In genomic region chr1:135154011-135154410, GRCm38 (mm10) we compare ENCODE assay signal across 8 mouse cellular contexts. TPM values are rescaled to one million over a fixed set of nuclear protein-coding genes. Genes with fewer than 3 reads are reported as not detected.
A peak's percentile ranks its signal among the peaks of the same experiment; 100 is the strongest.
DNase-seq lines count a peak whose midpoint lies in the region; ATAC-seq and TF ChIP-seq lines count a peak whose summit lies in the region.

No protein-coding gene starts in this region.

- no peaks in the 10 kb centered on the region for H3K9me3 ChIP-seq in forebrain, embryonic 11.5 days (ENCODE audit: control insufficient read depth, low read length)
- H3K9me3 ChIP-seq in limb, embryonic 11.5 days (ENCODE audit: control insufficient read depth, low read length), result no peaks in the 10 kb centered on the region
- H3K9me3 ChIP-seq in neural tube, embryonic 14.5 days (ENCODE audit: control insufficient read depth, low read length), result no peaks in the 10 kb centered on the region

- H3K9ac ChIP-seq in forebrain, embryonic 11.5 days (ENCODE audit: low read length), result peak overlapping the region; percentile 57; the same call in 1 of the 2 replicates
- H3K9ac ChIP-seq in limb, embryonic 11.5 days (ENCODE audit: low read length), result peak overlapping the region; percentile 67
- peak overlapping the region; percentile 56 for H3K9ac ChIP-seq in neural tube, embryonic 14.5 days (replicated peaks; ENCODE audit: low read depth, low read length)

- ATAC-seq in forebrain, embryonic 11.5 days (replicated peaks; ENCODE audit: low FRiP score), result peak; percentile 34
- ATAC-seq in limb, embryonic 11.5 days (ENCODE audit: insufficient number of reproducible peaks, low FRiP score, low TSS enrichment, low read depth), result 0 out of 2 replicates have a peak, but pooled peaks have one; percentile 33
- ATAC-seq in neural tube, embryonic 14.5 days (ENCODE audit: low read depth), result peak; percentile 35

- peak overlapping the region; percentile 55; the same call in 1 of the 2 replicates for H3K4me3 ChIP-seq in layer of hippocampus, adult 2 months
- 0 out of 2 replicates have a peak overlapping the region, but pooled peaks have one; percentile 14 for H3K4me3 ChIP-seq in forebrain, embryonic 11.5 days (ENCODE audit: low read depth, low read length)
- peak overlapping the region; percentile 8; the same call in 1 of the 2 replicates for H3K4me3 ChIP-seq in limb, embryonic 11.5 days (ENCODE audit: low read depth, low read length)
- H3K4me3 ChIP-seq in neural tube, embryonic 14.5 days (ENCODE audit: low read depth, low read length), result no peak overlapping the region

- no peaks in the 10 kb centered on the region; the same call in 1 of the 2 replicates for H3K36me3 ChIP-seq in forebrain, embryonic 11.5 days (ENCODE audit: control insufficient read depth, insufficient read depth, low read length)
- peaks cover 4% of the 10 kb centered on the region; the same call in 1 of the 2 replicates for H3K36me3 ChIP-seq in limb, embryonic 11.5 days (ENCODE audit: control insufficient read depth, insufficient read depth, low read length)
- peaks cover 21% of the 10 kb centered on the region for H3K36me3 ChIP-seq in neural tube, embryonic 14.5 days (ENCODE audit: control insufficient read depth, insufficient read depth, low read length)

- DNase-seq in layer of hippocampus, adult 2 months (ENCODE audit: low spot score in 2 of 2), result no peak
- DNase-seq in layer of hippocampus, adult 8-10 months (ENCODE audit: low spot score in 2 of 2), result no peak
- no peak for DNase-seq in forebrain, embryonic 11.5 days (ENCODE audit: low spot score)
- DNase-seq in limb, embryonic 11.5 days (ENCODE audit: low spot score), result no peak
- no peak for DNase-seq in gastrocnemius, postnatal 4 days (ENCODE audit: low spot score in 2 of 2)
- DNase-seq in spleen, postnatal 14 days (ENCODE audit: low spot score in 2 of 2), result no peak
- no peak for DNase-seq in urinary bladder, postnatal 36 days (ENCODE audit: low spot score in 2 of 2)

- H3K4me2 ChIP-seq in forebrain, embryonic 11.5 days (ENCODE audit: low read depth, low read length, severe bottlenecking), result peak overlapping the region; percentile 34
- peak overlapping the region; percentile 44 for H3K4me2 ChIP-seq in limb, embryonic 11.5 days (ENCODE audit: low read depth, severe bottlenecking)
- peak overlapping the region; percentile 37; the same call in 1 of the 2 replicates for H3K4me2 ChIP-seq in neural tube, embryonic 14.5 days (ENCODE audit: low read depth, low read length)

- no peaks in the 10 kb centered on the region for H3K27me3 ChIP-seq in forebrain, embryonic 11.5 days (ENCODE audit: control insufficient read depth, insufficient read depth, low read length)
- no peaks in the 10 kb centered on the region for H3K27me3 ChIP-seq in limb, embryonic 11.5 days (ENCODE audit: control insufficient read depth, insufficient read depth, low read length)
- H3K27me3 ChIP-seq in neural tube, embryonic 14.5 days (ENCODE audit: control insufficient read depth, insufficient read depth, low read length), result no peaks in the 10 kb centered on the region

- WGBS in forebrain, embryonic 11.5 days, result 12% methylated on average over 11 of the region's 13 CpGs
- 18% methylated on average over 11 of the region's 13 CpGs for WGBS in limb, embryonic 11.5 days
- WGBS in neural tube, embryonic 14.5 days, result 18% methylated on average over 13 of the region's 13 CpGs

- peak overlapping the region; percentile 93 for H3K27ac ChIP-seq in layer of hippocampus, adult 2 months
- H3K27ac ChIP-seq in forebrain, embryonic 11.5 days (ENCODE audit: low read depth, low read length), result peak overlapping the region; percentile 70; the same call in 1 of the 2 replicates
- peak overlapping the region; percentile 81 for H3K27ac ChIP-seq in limb, embryonic 11.5 days (replicated peaks; ENCODE audit: low read depth, low read length)
- peak overlapping the region; percentile 94 for H3K27ac ChIP-seq in neural tube, embryonic 14.5 days (ENCODE audit: low read depth, low read length)

- peaks cover 6% of the 10 kb centered on the region for H3K4me1 ChIP-seq in forebrain, embryonic 11.5 days (replicated peaks; ENCODE audit: control insufficient read depth, insufficient read depth, low read length)
- peaks cover 11% of the 10 kb centered on the region for H3K4me1 ChIP-seq in limb, embryonic 11.5 days (ENCODE audit: control insufficient read depth, insufficient read depth, low read length)
- H3K4me1 ChIP-seq in neural tube, embryonic 14.5 days (ENCODE audit: control insufficient read depth, insufficient read depth, low read length), result peaks cover 22% of the 10 kb centered on the region

- TF ChIP-seq CTCF in layer of hippocampus, adult 2 months (conservative IDR thresholded peaks at IDR 0.05), result no peak

RNA-seq across cellular contexts. Expression of gene Arl8a, which starts 7.4 kb away (rescaled TPM):
- 100 to 1,000 TPM; 247 to 258 TPM for total RNA-seq in layer of hippocampus, adult 2 months (2021)
- 100 to 1,000 TPM; 251 to 262 (median 254) TPM for total RNA-seq in layer of hippocampus, adult 8-10 months (2022)
- polyA plus RNA-seq in forebrain, embryonic 11.5 days (2014; fragmentation: Nextera tagmentation; extraction: Ambion mirVana), result 67.9 and 73.5 TPM in 2 replicates
- 40.8 and 44.9 TPM in 2 replicates for polyA plus RNA-seq in limb, embryonic 11.5 days (2014; fragmentation: Nextera tagmentation; extraction: Ambion mirVana)
- polyA plus RNA-seq in neural tube, embryonic 14.5 days (2014; fragmentation: Nextera tagmentation; extraction: Ambion mirVana), result 335 and 370 TPM in 2 replicates
- 10 to 100 TPM; 49.9 to 50.9 TPM for total RNA-seq in gastrocnemius, postnatal 4 days (2021)

RNA-seq across cellular contexts. Expression of gene Gpr37l1, which starts 13.5 kb away (rescaled TPM):
- 100 to 1,000 TPM; 193 to 194 TPM for total RNA-seq in layer of hippocampus, adult 2 months (2021)
- total RNA-seq in layer of hippocampus, adult 8-10 months (2022), result 100 to 1,000 TPM; 184 to 257 (median 204) TPM
- not detected in 2 replicates for polyA plus RNA-seq in forebrain, embryonic 11.5 days (2014; fragmentation: Nextera tagmentation; extraction: Ambion mirVana)
- polyA plus RNA-seq in limb, embryonic 11.5 days (2014; fragmentation: Nextera tagmentation; extraction: Ambion mirVana), result 0.12 TPM in 1 of 2 replicates, not detected in the other
- polyA plus RNA-seq in neural tube, embryonic 14.5 days (2014; fragmentation: Nextera tagmentation; extraction: Ambion mirVana), result 0.94 and 0.95 TPM in 2 replicates
- 1 to 10 TPM; 1.3 to 1.7 TPM for total RNA-seq in gastrocnemius, postnatal 4 days (2021)

RNA-seq across cellular contexts. Expression of gene Ptpn7, which starts 21.5 kb away (rescaled TPM):
- not detected for total RNA-seq in layer of hippocampus, adult 2 months (2021)
- total RNA-seq in layer of hippocampus, adult 8-10 months (2022), result under 1 TPM in 2 of 4 experiments, not detected in 2; 0.16 to 0.34 TPM
- polyA plus RNA-seq in forebrain, embryonic 11.5 days (2014; fragmentation: Nextera tagmentation; extraction: Ambion mirVana), result 1.8 TPM in 2 replicates
- 1.3 TPM in 2 replicates for polyA plus RNA-seq in limb, embryonic 11.5 days (2014; fragmentation: Nextera tagmentation; extraction: Ambion mirVana)
- polyA plus RNA-seq in neural tube, embryonic 14.5 days (2014; fragmentation: Nextera tagmentation; extraction: Ambion mirVana), result 0.15 and 0.58 TPM in 2 replicates
- 1 to 10 TPM; 1.1 to 1.4 TPM for total RNA-seq in gastrocnemius, postnatal 4 days (2021)

RNA-seq across cellular contexts. Expression of gene Lgr6, which starts 48.9 kb away (rescaled TPM):
- total RNA-seq in layer of hippocampus, adult 2 months (2021), result 1 to 10 TPM; 2.4 TPM
- 1 to 10 TPM; 1.4 to 2.2 (median 1.9) TPM for total RNA-seq in layer of hippocampus, adult 8-10 months (2022)
- 0.17 and 0.32 TPM in 2 replicates for polyA plus RNA-seq in forebrain, embryonic 11.5 days (2014; fragmentation: Nextera tagmentation; extraction: Ambion mirVana)
- 0.49 and 0.67 TPM in 2 replicates for polyA plus RNA-seq in limb, embryonic 11.5 days (2014; fragmentation: Nextera tagmentation; extraction: Ambion mirVana)
- 1.4 TPM in 2 replicates for polyA plus RNA-seq in neural tube, embryonic 14.5 days (2014; fragmentation: Nextera tagmentation; extraction: Ambion mirVana)
- total RNA-seq in gastrocnemius, postnatal 4 days (2021), result 1 to 10 TPM; 1.2 to 1.3 TPM

Comparison
In these comparisons a context has a peak if more than half of its experiments do, and no peak if none do; other contexts are left out.
1. RNA of gene Arl8a, which starts 7.4 kb away (total RNA-seq): 247 to 258 TPM in layer of hippocampus, adult 2 months and 251 to 262 TPM in layer of hippocampus, adult 8-10 months; 49.9 to 50.9 TPM in gastrocnemius, postnatal 4 days; every median in the first group is over 4 times any median in the second.
2. RNA of gene Gpr37l1, which starts 13.5 kb away (total RNA-seq): 184 to 257 TPM in layer of hippocampus, adult 8-10 months and 193 to 194 TPM in layer of hippocampus, adult 2 months; 1.3 to 1.7 TPM in gastrocnemius, postnatal 4 days; every median in the first group is over 10 times any median in the second.
3. Peak in every context shown above with its lines, with median percentiles within 50 percentile points of each other: H3K27ac ChIP-seq, ATAC-seq, H3K4me2 ChIP-seq and H3K9ac ChIP-seq.